Mouse (Mus musculus): ENCODE data around the gene Atoh8.

DNA sequence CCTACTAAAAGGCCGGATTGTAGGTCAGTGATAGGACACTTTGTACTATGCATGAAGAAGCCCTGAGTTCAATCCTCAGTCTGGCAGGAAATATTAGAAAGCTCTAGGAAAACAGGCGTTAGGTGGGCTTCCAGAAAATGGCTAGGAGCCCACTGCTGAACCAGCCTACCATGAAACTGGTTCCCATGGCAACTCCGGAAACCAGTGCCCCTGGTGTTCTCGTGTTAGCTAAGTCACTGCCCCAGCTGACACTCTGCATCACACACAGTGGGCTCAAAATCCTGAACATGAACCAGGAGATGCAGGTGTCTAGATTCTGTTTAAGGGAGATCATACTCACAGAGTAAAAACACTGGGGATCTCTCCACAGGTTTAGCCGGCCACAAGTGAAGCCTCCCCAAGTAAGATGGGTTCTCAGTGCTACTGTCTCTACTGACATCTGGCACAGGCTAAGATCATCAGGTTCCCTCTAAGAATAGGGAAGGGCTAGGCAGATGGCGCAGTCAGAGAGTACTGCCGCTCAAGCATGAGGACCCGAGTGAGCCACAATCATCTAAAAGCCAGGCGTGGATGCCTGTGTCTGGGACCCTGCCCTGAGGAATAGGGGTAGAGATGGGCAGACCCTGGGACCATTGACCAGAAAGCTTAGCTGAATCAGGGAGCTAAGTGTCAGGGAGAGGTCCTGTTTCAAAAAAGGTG, 32.9 kb upstream of the Atoh8 start:
- TF ChIP-seq POLR2A (IDR thresholded peaks at IDR 0.05; ENCODE audit: borderline replicate concordance, control insufficient read depth, low read depth, low read length) (no peak), CTCF (IDR thresholded peaks at IDR 0.05; ENCODE audit: control insufficient read depth, insufficient read depth, low read length) (no peak)

All from bone marrow, adult 2 months (tissue).